Mouse (Mus musculus) limb, embryonic 15.5 days (tissue): ENCODE data around the gene Ccdc6. TPM values are rescaled to one million over a fixed set of nuclear protein-coding genes. Genes with fewer than 3 reads are reported as not detected.

Experiments used
- ATAC-seq: fragments of 200-750 bp; cut with Nextera tagmentation; 2 replicates; pipeline ENCODE4 v1.8.0; 2017; ENCODE audit warnings: low read depth, moderate TSS enrichment; ENCODE audit not compliant: insufficient number of reproducible peaks, low FRiP score, low TSS enrichment
- H3K27ac ChIP-seq: fragments of 300-500 bp; sonication (generic); 2 replicates; pipeline ENCODE4 v1.5.1; 2015; ENCODE audit warnings: moderate library complexity, mild to moderate bottlenecking, inconsistent platforms
- H3K27me3 ChIP-seq: fragments of 300-500 bp; sonication (generic); 2 replicates; pipeline ENCODE4 v1.6.1; 2015; ENCODE audit warnings: inconsistent platforms
- H3K36me3 ChIP-seq: fragments of 300-500 bp; sonication (generic); 2 replicates; pipeline ENCODE4 v1.6.1; 2015; ENCODE audit warnings: inconsistent platforms
- H3K4me1 ChIP-seq: fragments of 300-500 bp; sonication (generic); 2 replicates; pipeline ENCODE4 v1.6.1; 2015; ENCODE audit warnings: inconsistent platforms
- H3K4me2 ChIP-seq: fragments of 300-500 bp; sonication (generic); 2 replicates; pipeline ENCODE4 v1.6.1; 2015; ENCODE audit warnings: mild to moderate bottlenecking, inconsistent platforms
- H3K4me3 ChIP-seq: fragments of 300-500 bp; sonication (generic); 2 replicates; pipeline ENCODE4 v1.5.1; 2015; ENCODE audit warnings: mild to moderate bottlenecking, inconsistent platforms
- H3K9ac ChIP-seq: fragments of 300-500 bp; sonication (generic); 2 replicates; pipeline ENCODE4 v1.6.1; 2015; ENCODE audit warnings: inconsistent platforms
- H3K9me3 ChIP-seq: fragments of 300-500 bp; sonication (generic); 2 replicates; pipeline ENCODE4 v1.6.1; 2016; ENCODE audit warnings: inconsistent platforms
- WGBS: fragments of 180-500 bp; shearing (Covaris S2); methylation state at CpG from one replicate; pipeline ENCODE4 v1.1.7; 2015; 5-methylcytosine and 5-hydroxymethylcytosine counted together
- polyA plus RNA-seq: library from polyadenylated mRNA; unstranded; fragments of >200 nt; fragmentation: Nextera tagmentation; extraction: Ambion mirVana; gene quantifications from 2 replicates; pipeline ENCODE4 v1.2.1, GENCODE M21; 2015

Ccdc6 gene
- polyA plus RNA-seq, 1 experiment from 2014 or later: 18.2 TPM

DNA sequence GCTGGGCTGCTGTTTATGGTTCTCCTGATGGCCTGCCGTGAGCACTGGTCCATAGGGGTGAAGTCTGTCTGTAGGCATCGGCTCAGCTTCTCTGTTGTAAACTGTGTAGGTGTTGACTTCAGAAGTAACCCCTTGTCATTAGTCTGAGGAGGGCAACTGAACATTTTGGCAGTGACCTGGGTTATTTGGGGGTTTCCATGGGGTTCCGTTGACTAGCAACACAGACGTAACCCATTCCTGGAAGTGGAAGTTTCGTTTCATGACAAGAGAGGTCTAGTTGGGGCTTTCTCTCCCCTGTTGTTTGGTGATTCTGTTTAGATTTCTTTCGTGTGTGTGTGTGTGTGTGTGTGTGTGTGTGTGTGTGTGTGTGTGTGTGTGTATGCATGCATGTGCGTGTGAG, 19.5 kb downstream of the Ccdc6 start:
- H3K27ac ChIP-seq: no peak overlapping the region
- H3K9me3 ChIP-seq: no peaks in the 10 kb centered on the region
- H3K36me3 ChIP-seq: 0 out of 2 replicates have a peak, but pooled peaks cover 13% of the 10 kb centered on the region
- ATAC-seq: no peak
- WGBS: 89% methylated on average over 7 of the region's 7 CpGs
- no peak overlapping the region for H3K4me2 ChIP-seq
- no peak overlapping the region for H3K4me3 ChIP-seq
- H3K27me3 ChIP-seq: no peaks in the 10 kb centered on the region
- peaks cover 14% of the 10 kb centered on the region for H3K4me1 ChIP-seq
- H3K9ac ChIP-seq: no peak overlapping the region

DNA sequence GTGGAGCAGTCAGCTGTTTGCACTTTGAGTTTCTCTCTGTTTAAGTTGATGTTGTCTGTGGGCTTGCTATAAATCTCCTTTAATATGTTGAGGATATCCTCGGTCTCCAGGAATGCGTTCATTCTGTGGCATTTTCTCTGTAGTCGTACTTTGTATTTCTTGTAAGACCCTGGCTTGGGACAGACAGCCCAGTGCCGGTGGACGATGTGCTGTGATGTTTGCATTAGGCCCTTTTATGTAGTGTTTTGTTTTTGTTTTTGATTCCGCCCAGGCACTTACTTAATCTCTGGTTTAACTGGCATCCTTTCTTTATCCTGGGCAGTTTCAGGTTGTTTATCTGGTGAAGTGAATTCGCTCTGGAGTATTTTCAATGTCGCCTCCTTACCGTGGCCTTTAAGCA, 22.5 kb downstream of the Ccdc6 start:
- Histone ChIP-seq H3K9ac (no peak overlapping the region), H3K36me3 (no peaks in the 10 kb centered on the region), H3K4me2 (no peak overlapping the region), H3K27ac (no peak overlapping the region), H3K9me3 (no peaks in the 10 kb centered on the region), H3K4me1 (peaks cover 14% of the 10 kb centered on the region), H3K4me3 (no peak overlapping the region), H3K27me3 (no peaks in the 10 kb centered on the region)
- ATAC-seq: no peak
- 37% methylated on average over 9 of the region's 9 CpGs for WGBS

DNA sequence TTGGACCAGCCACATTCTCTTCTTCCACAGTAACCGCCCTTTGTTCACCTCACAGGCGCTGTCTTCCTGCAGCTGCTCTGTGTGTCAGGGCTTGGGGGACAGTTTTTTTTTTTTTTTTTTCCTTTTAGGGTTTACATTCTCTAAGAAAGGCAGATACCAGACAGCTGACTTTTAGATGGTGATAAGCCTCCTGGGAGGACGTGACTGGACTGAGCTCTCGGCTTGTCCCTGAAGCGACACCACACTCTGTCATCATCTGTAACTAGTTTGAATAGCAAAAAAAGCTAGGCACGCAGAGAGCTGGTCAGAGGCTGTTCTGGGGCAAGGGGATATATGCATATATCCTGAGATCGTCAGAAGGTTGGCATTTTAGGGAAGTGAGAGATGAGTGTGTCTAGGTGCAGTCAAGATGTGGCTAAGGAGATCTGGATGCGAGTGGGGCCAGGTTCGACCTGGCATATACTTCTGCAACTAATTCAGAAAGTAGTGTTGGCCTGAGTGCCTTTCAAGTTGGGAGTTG, 23.0 kb downstream of the Ccdc6 start:
- no peak for ATAC-seq
- H3K4me2 ChIP-seq: no peak overlapping the region
- H3K9me3 ChIP-seq: no peaks in the 10 kb centered on the region
- no peaks in the 10 kb centered on the region for H3K36me3 ChIP-seq
- H3K27me3 ChIP-seq: no peaks in the 10 kb centered on the region
- H3K4me3 ChIP-seq: no peak overlapping the region
- 52% methylated on average over 9 of the region's 9 CpGs for WGBS
- no peak overlapping the region for H3K9ac ChIP-seq
- H3K27ac ChIP-seq: no peak overlapping the region
- H3K4me1 ChIP-seq: peaks cover 14% of the 10 kb centered on the region

DNA sequence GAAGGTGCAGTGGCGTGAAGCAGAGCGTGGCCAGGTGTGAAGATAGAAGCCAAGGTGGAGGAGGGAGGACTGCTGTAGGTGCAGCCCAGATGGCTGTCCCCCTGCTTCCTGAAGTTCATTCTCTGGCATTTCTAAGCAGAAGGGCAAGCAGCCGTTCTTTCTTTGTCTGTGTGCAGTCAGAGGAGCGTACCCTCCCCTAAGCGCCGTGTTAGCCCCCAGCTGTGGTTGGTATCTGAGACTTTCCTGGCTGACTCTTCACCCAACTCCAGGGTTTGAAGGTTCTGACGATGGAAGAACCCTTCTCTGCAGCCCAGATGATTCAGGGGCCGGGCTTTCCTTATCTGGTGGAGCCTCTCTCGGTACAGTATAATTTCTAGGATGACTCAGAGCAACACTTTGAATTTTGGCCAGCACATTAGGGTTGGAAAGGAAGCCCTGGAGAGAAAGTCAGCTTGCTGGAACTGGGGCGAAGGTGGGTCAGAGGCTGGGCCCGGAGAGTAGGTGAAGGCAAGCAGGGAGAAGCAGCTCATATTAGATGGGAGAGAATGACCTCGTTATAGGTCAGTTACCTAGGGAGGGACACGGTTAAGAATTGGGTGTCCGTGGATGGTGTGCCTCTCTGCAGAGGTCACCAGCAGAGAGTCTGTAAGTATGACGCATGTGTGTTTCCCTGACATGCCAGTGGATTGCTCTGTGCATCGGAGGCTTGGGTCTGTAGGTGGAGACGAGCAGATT, 23.9 kb downstream of the Ccdc6 start:
- Histone ChIP-seq H3K27ac (no peak overlapping the region), H3K9me3 (no peaks in the 10 kb centered on the region), H3K4me1 (peaks cover 14% of the 10 kb centered on the region), H3K9ac (no peak overlapping the region), H3K4me2 (no peak overlapping the region), H3K27me3 (no peaks in the 10 kb centered on the region), H3K4me3 (no peak overlapping the region), H3K36me3 (no peaks in the 10 kb centered on the region)
- 76% methylated on average over 17 of the region's 17 CpGs for WGBS
- ATAC-seq: 0 out of 2 replicates have a peak, but pooled peaks have one; percentile 41

DNA sequence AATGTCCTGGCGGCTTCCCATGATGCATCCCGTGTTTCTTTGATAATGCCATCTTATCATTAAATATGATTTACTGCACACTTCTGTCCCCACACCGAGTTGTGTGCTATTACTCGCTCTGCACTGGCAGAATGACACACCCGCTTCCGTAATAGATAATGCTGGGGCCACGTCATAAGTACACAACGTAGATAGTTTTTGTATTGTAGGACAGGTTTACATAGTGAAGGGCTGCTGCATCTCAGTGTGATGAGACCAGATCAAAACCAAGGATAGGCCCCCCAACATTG, 24.4 kb downstream of the Ccdc6 start:
- ATAC-seq: no peak
- 81% methylated on average over 8 of the region's 8 CpGs for WGBS

DNA sequence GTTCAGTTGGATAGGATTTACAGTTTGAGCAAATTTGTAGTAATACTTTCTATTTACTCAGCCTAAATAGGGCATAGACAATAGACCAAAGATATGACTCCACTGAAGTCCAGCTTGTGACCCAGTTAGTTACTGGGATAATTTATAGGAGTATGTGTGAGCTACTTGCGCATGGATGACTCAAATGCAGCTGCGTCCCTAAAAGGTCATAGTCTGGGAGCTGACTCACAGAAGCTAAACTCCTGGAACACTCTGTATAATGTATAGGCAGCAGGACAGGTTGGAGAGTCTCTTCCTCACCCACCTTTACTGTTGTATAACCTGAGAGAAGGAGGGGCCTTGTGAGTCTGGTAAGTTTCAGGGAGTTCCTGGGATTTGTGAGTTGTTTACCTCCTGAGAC, 26.5 kb downstream of the Ccdc6 start:
- Histone ChIP-seq H3K27ac (no peak overlapping the region), H3K4me2 (no peak overlapping the region), H3K36me3 (no peaks in the 10 kb centered on the region), H3K9me3 (no peaks in the 10 kb centered on the region), H3K4me3 (no peak overlapping the region), H3K9ac (no peak overlapping the region), H3K27me3 (no peaks in the 10 kb centered on the region), H3K4me1 (peaks cover 14% of the 10 kb centered on the region)
- WGBS: 95% methylated on average over 2 of the region's 2 CpGs
- no peak for ATAC-seq

More for the DNA sequence above, 24.4 kb downstream of the Ccdc6 start:
- Histone ChIP-seq H3K9me3 (no peaks in the 10 kb centered on the region), H3K4me2 (no peak overlapping the region), H3K36me3 (no peaks in the 10 kb centered on the region), H3K4me3 (no peak overlapping the region), H3K27me3 (no peaks in the 10 kb centered on the region), H3K9ac (no peak overlapping the region), H3K4me1 (peaks cover 14% of the 10 kb centered on the region), H3K27ac (no peak overlapping the region)

DNA sequence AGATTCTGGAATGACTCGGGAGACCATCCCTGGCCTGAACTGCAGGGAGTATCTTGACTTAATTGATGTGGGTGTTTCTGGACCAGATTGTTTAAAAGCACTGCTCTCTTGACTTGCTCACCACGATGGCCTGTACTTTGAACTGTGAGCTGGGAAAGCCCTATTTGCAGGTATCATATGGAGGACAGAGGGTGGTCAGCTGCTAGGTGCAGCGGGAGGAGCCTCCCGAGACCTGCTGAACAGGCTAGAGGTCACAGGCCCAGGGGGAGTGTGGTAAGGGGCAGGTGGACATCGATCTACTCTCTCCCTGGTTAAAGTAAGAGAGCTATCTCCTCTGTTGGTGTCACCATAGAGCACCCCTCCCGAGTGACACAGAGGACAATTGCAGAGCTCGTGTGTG, 28.6 kb downstream of the Ccdc6 start:
- no peak for ATAC-seq
- Histone ChIP-seq H3K36me3 (no peaks in the 10 kb centered on the region), H3K9me3 (no peaks in the 10 kb centered on the region), H3K4me1 (peaks cover 8% of the 10 kb centered on the region), H3K27me3 (no peaks in the 10 kb centered on the region), H3K9ac (no peak overlapping the region), H3K27ac (no peak overlapping the region), H3K4me3 (no peak overlapping the region), H3K4me2 (no peak overlapping the region)
- WGBS: 71% methylated on average over 7 of the region's 7 CpGs

DNA sequence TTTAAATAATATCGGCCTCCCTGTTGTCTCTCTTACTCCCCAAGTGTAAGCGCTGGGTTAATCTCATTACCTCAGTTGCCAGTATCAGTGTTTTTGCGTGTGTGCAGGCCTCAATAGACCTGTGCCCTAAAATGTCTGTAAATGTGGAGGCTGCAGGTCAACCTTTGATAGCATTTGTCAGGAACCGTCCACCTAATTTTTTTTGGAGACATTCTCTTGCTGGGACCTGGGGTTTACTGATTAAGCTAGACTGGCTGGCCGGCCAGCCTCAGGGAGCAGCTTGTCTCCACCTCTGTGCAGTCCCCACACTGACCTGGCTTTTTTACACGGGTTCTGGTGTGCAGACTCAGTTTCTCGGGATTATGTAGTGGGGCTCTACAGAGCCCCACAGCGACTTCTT, 30.4 kb downstream of the Ccdc6 start:
- WGBS: 79% methylated on average over 8 of the region's 8 CpGs
- Histone ChIP-seq H3K9ac (no peak overlapping the region), H3K36me3 (no peaks in the 10 kb centered on the region), H3K9me3 (no peaks in the 10 kb centered on the region), H3K4me1 (peaks cover 5% of the 10 kb centered on the region), H3K27me3 (no peaks in the 10 kb centered on the region), H3K4me3 (no peak overlapping the region), H3K4me2 (no peak overlapping the region), H3K27ac (no peak overlapping the region)
- ATAC-seq: no peak

DNA sequence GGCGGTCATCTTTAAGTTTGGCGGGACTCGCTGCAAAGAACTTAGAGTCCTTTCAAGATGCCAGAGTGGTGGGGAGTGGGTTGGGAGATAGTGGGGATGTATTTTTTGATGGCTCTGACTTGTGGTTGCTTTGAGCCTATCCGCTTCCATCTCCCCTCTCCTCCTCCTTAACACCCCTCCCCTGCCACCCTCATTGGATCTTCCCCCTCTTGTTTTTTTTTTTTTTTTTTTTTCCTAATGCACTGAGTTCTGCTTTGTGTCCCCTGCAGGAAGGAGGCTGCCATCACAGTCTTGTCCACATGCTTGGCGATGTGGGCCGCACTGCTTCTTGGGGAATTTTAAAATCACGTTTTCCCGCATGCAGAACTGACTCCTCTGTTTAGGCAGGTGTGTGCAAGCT, 31.5 kb downstream of the Ccdc6 start:
- H3K4me3 ChIP-seq: no peak overlapping the region
- H3K36me3 ChIP-seq: no peaks in the 10 kb centered on the region
- no peaks in the 10 kb centered on the region for H3K9me3 ChIP-seq
- no peaks in the 10 kb centered on the region for H3K27me3 ChIP-seq
- no peak overlapping the region for H3K9ac ChIP-seq
- 92% methylated on average over 8 of the region's 8 CpGs for WGBS
- H3K4me2 ChIP-seq: no peak overlapping the region
- ATAC-seq: no peak
- H3K4me1 ChIP-seq: peaks cover 16% of the 10 kb centered on the region
- no peak overlapping the region for H3K27ac ChIP-seq

DNA sequence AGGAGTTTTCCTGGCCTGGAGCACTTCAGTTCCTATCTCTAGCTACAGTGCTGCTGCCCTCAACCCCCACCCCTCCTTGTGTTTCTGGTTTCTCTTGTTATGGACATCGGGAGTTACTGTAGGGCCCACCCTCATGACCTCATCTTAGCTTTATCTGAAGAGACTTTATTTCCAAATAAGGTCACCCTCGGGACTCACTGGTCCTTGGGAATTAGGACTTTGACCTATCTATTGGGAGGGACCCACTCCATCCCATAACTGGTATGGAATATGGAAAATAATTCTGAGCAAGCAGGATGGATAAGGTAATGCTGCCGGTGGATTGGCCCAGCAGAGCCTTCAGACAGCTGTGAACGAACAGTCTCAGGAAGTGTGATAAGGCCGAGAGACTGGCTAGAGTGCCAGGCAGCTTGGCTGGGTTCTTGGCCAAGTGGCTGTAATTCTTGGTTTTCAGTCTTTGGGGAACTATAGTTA, 35.2 kb downstream of the Ccdc6 start:
- peaks cover 19% of the 10 kb centered on the region for H3K4me1 ChIP-seq
- no peak overlapping the region for H3K27ac ChIP-seq
- H3K9ac ChIP-seq: no peak overlapping the region
- H3K9me3 ChIP-seq: no peaks in the 10 kb centered on the region
- no peak overlapping the region for H3K4me3 ChIP-seq
- no peaks in the 10 kb centered on the region for H3K27me3 ChIP-seq
- WGBS: 61% methylated on average over 5 of the region's 5 CpGs
- ATAC-seq: no peak
- no peak overlapping the region for H3K4me2 ChIP-seq
- H3K36me3 ChIP-seq: 0 out of 2 replicates have a peak, but pooled peaks cover 3% of the 10 kb centered on the region

DNA sequence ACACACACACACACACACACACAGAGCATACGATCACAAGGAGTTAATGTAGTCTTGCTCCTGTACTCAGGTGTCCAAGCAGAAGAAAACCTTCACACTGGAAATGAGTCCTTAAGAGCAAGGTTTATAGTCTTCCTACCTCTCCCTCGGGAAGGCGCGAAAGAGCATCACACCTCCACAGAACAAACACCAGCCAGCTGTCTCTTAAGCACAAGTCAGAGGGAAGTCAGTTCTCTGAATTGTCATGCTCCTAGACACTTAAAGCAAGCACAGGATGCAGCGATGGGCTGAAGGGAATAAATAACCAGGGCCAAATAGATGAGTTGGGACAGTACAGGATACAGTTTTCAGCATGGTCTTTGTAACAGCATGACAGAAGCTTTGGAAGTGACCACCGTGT, 35.8 kb downstream of the Ccdc6 start:
- H3K36me3 ChIP-seq: 0 out of 2 replicates have a peak, but pooled peaks cover 3% of the 10 kb centered on the region
- H3K4me3 ChIP-seq: no peak overlapping the region
- H3K9me3 ChIP-seq: no peaks in the 10 kb centered on the region
- H3K9ac ChIP-seq: no peak overlapping the region
- no peak overlapping the region for H3K27ac ChIP-seq
- H3K4me1 ChIP-seq: peaks cover 19% of the 10 kb centered on the region
- WGBS: 60% methylated on average over 6 of the region's 6 CpGs
- no peak overlapping the region for H3K4me2 ChIP-seq
- no peak for ATAC-seq
- no peaks in the 10 kb centered on the region for H3K27me3 ChIP-seq

DNA sequence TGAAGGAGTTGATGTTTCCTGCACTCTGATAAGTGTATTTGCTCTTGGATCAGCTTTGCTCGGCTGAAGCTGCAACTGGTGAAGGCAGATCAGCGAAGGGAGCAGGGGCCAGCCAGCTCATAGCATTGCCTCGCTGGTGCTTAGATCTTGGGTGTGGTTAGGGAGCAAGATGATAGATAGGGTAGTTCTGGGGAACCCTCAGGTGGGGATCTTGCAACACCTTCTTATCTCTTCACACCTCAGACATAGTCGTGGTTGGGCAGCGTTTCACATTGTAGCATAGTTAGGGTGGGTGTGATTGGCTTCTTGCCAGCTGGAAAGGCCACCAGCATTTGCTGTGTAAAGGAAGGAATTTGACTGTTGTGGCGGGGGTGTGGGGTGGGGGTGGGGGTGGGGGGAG, 36.3 kb downstream of the Ccdc6 start:
- 32% methylated on average over 6 of the region's 6 CpGs for WGBS
- Histone ChIP-seq H3K9ac (no peak overlapping the region), H3K4me2 (no peak overlapping the region), H3K9me3 (no peaks in the 10 kb centered on the region), H3K27me3 (no peaks in the 10 kb centered on the region), H3K27ac (no peak overlapping the region), H3K4me1 (peaks cover 22% of the 10 kb centered on the region), H3K36me3 (0 out of 2 replicates have a peak, but pooled peaks cover 3% of the 10 kb centered on the region), H3K4me3 (no peak overlapping the region)
- 0 out of 2 replicates have a peak, but pooled peaks have one; percentile 19 for ATAC-seq
